Mouse (Mus musculus) forebrain, postnatal 0 days (tissue): ENCODE measurements around the gene Pde4d. TPM values are rescaled to one million over a fixed set of nuclear protein-coding genes. Genes with fewer than 3 reads are reported as not detected.

Source experiments
- ATAC-seq: fragments of 200-750 bp; cut with Nextera tagmentation; 2 replicates; pipeline ENCODE4 v1.8.0; 2017; ENCODE audit warnings: mild to moderate bottlenecking, moderate library complexity
- DNase-seq: peaks from one replicate; pipeline ENCODE4 v3.0.0-alpha.2; 2015
- H3K27ac ChIP-seq: fragments of 300-500 bp; sonication (generic); 2 replicates; pipeline ENCODE4 v1.5.1; 2014; ENCODE audit warnings: low read depth, mild to moderate bottlenecking, antibody characterized with exemption, low read length, moderate library complexity, mixed read lengths
- H3K27me3 ChIP-seq: fragments of 300-500 bp; sonication (generic); 2 replicates; pipeline ENCODE4 v1.6.1; 2014; ENCODE audit warnings: mild to moderate bottlenecking, low read length, mixed read lengths; ENCODE audit not compliant: insufficient read depth
- H3K36me3 ChIP-seq: fragments of 300-500 bp; sonication (generic); 2 replicates; pipeline ENCODE4 v1.6.1; 2014; ENCODE audit warnings: mild to moderate bottlenecking, moderate library complexity; ENCODE audit not compliant: insufficient read depth
- H3K4me1 ChIP-seq: fragments of 300-500 bp; sonication (generic); 2 replicates; pipeline ENCODE4 v1.6.1; 2014; ENCODE audit warnings: antibody characterized with exemption; ENCODE audit not compliant: insufficient read depth
- H3K4me2 ChIP-seq: fragments of 300-500 bp; sonication (generic); 2 replicates; pipeline ENCODE4 v1.6.1; 2014; ENCODE audit warnings: low read depth, mild to moderate bottlenecking, moderate library complexity
- H3K4me3 ChIP-seq: fragments of 300-500 bp; sonication (generic); 2 replicates; pipeline ENCODE4 v1.5.1; 2014; ENCODE audit warnings: low read depth, low read length, mixed read lengths
- H3K9ac ChIP-seq: fragments of 300-500 bp; sonication (generic); 2 replicates; pipeline ENCODE4 v1.6.1; 2014; ENCODE audit warnings: mild to moderate bottlenecking
- H3K9me3 ChIP-seq: fragments of 300-500 bp; sonication (generic); 2 replicates; pipeline ENCODE4 v1.6.1; 2016; ENCODE audit warnings: low read length
- CTCF ChIP-seq: sonication (generic); IDR thresholded peaks from 2 replicates; pipeline ENCODE4 v1.5.1; 2016; ENCODE audit warnings: antibody characterized with exemption, control low read depth, low read depth
- WGBS: fragments of 180-500 bp; shearing (Covaris S2); extraction: QIAGEN DNeasy Blood & Tissue Kit; methylation state at CpG from one replicate; pipeline ENCODE4 v1.1.7; 2014; 5-methylcytosine and 5-hydroxymethylcytosine counted together
- polyA plus RNA-seq: library from polyadenylated mRNA; unstranded; fragments of >200 nt; fragmentation: Nextera tagmentation; extraction: Ambion mirVana; gene quantifications from 2 replicates; pipeline ENCODE4 v1.2.1, GENCODE M21; 2015
- total RNA-seq: library from RNA; depleted of rRNA; stranded (reverse); fragments of >200 nt; gene quantifications from 2 replicates; pipeline ENCODE4 v1.2.3, GENCODE M21; 2014

Pde4d gene
- total and polyA plus RNA-seq, 2 experiments from 2014 or later, result 13.2 to 78.8 TPM

- 93% methylated on average over 3 of the region's 3 CpGs for WGBS
- no peak for TF ChIP-seq CTCF
- H3K4me2 ChIP-seq, result no peak overlapping the region
- no peak overlapping the region for H3K9ac ChIP-seq
- no peak overlapping the region for H3K27ac ChIP-seq
- no peak for ATAC-seq
- H3K27me3 ChIP-seq, result no peaks in the 10 kb centered on the region
- no peaks in the 10 kb centered on the region for H3K4me1 ChIP-seq
- H3K36me3 ChIP-seq, result no peaks in the 10 kb centered on the region
- no peak overlapping the region for H3K4me3 ChIP-seq
- H3K9me3 ChIP-seq, result no peaks in the 10 kb centered on the region
- no peak for DNase-seq
Measured at GRCm38 (mm10) chr13:109648311-109648710, 1198.6 kb downstream of the Pde4d start.

- Histone ChIP-seq H3K9me3 (no peaks in the 10 kb centered on the region), H3K27ac (no peak overlapping the region), H3K4me1 (no peaks in the 10 kb centered on the region), H3K36me3 (no peaks in the 10 kb centered on the region), H3K9ac (no peak overlapping the region), H3K4me2 (no peak overlapping the region), H3K4me3 (no peak overlapping the region), H3K27me3 (no peaks in the 10 kb centered on the region)
- WGBS, result 59% methylated on average over 10 of the region's 10 CpGs
- DNase-seq (no peak), ATAC-seq (no peak)
- TF ChIP-seq CTCF, result no peak
Measured at GRCm38 (mm10) chr13:109651790-109652605, 1202.2 kb downstream of the Pde4d start.

DNA sequence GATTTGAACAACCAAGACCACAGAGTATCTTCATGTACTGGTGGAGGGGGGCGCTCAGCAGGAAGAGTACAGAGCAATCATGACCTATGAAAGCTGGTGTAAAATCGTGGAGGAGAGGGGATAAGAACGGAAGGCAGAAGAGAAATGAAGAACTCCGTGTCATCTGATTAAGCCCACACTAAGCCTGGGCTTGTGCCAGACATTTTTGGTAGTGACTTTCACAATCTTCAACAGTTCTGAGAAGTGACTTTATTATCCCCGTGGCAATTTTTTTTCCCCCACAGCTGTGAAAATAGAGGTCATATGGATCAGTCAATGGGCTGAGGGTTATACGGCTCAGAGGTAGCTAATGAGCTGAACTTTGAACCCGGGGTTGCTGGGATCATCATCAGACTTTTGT, 1202.9 kb downstream of the Pde4d start:
- Histone ChIP-seq H3K36me3 (no peaks in the 10 kb centered on the region), H3K4me2 (no peak overlapping the region), H3K9ac (no peak overlapping the region), H3K9me3 (no peaks in the 10 kb centered on the region), H3K4me3 (no peak overlapping the region), H3K27ac (no peak overlapping the region), H3K27me3 (no peaks in the 10 kb centered on the region), H3K4me1 (no peaks in the 10 kb centered on the region)
- no peak for ATAC-seq
- TF ChIP-seq CTCF, result no peak
- DNase-seq, result no peak
- WGBS, result 72% methylated on average over 7 of the region's 7 CpGs

- ATAC-seq (no peak), DNase-seq (no peak)
- no peak overlapping the region for H3K4me3 ChIP-seq
- H3K9me3 ChIP-seq, result no peaks in the 10 kb centered on the region
- no peak for TF ChIP-seq CTCF
- H3K27ac ChIP-seq, result no peak overlapping the region
- H3K4me1 ChIP-seq, result no peaks in the 10 kb centered on the region
- H3K9ac ChIP-seq, result no peak overlapping the region
- H3K4me2 ChIP-seq, result no peak overlapping the region
- no peaks in the 10 kb centered on the region for H3K27me3 ChIP-seq
- H3K36me3 ChIP-seq, result no peaks in the 10 kb centered on the region
- 33% methylated on average over 3 of the region's 3 CpGs for WGBS
Measured at GRCm38 (mm10) chr13:109655390-109655789, 1205.6 kb downstream of the Pde4d start.

GRCm38 (mm10) chr13:109659103-109659502, 1209.4 kb downstream of the Pde4d start:
- DNase-seq (no peak), ATAC-seq (no peak)
- Histone ChIP-seq H3K4me2 (no peak overlapping the region), H3K36me3 (no peaks in the 10 kb centered on the region), H3K4me3 (no peak overlapping the region), H3K9ac (no peak overlapping the region), H3K27me3 (no peaks in the 10 kb centered on the region), H3K27ac (no peak overlapping the region), H3K4me1 (0 out of 2 replicates have a peak, but pooled peaks cover 7% of the 10 kb centered on the region), H3K9me3 (no peaks in the 10 kb centered on the region)
- TF ChIP-seq CTCF, result no peak
- WGBS, result 95% methylated on average over 6 of the region's 6 CpGs

DNA sequence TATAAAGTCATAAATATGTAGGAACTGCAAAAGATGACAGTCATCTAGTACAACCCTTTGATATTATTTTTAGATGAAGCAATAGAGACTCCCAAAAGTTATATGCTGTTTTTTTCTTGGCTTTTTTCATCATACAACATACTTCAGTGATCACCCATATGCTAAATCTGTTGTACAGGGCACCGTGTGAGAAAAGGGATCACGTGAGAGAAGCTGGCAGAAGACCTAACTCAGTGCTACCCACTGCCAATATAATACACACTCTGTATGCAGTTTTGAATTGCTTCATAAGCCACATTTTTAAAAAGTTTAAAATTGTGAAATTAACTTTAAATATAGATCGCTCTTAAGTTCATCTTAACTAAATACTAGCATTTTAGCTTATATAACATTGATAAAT, 1211.6 kb downstream of the Pde4d start:
- no peaks in the 10 kb centered on the region for H3K27me3 ChIP-seq
- no peak overlapping the region for H3K9ac ChIP-seq
- no peak overlapping the region for H3K27ac ChIP-seq
- ATAC-seq, result peak; percentile 78
- WGBS, result 57% methylated on average over 3 of the region's 3 CpGs
- no peaks in the 10 kb centered on the region for H3K36me3 ChIP-seq
- TF ChIP-seq CTCF, result no peak
- no peak overlapping the region for H3K4me3 ChIP-seq
- peak; percentile 40 for DNase-seq
- no peaks in the 10 kb centered on the region for H3K9me3 ChIP-seq
- no peak overlapping the region for H3K4me2 ChIP-seq
- H3K4me1 ChIP-seq, result 0 out of 2 replicates have a peak, but pooled peaks cover 7% of the 10 kb centered on the region

DNA sequence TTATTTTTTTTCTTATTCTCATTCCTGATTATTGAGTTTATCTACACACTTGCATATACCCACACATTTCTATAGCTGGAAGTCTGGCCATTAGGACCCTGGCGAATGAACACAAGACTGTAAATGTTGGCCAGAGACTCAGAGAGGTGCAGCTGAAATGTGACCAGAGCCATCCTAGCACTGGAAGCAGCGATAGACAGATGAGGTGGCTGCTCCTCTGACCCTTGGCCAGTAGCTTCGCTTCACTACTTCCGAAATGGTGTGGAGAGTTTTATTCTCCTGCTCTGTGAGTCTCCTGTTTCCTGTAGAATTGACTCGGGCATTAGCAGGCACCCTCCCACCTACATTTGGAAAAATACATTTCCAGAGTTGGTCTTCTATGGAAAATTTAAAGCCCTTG, 1212.4 kb downstream of the Pde4d start:
- Histone ChIP-seq H3K27me3 (no peaks in the 10 kb centered on the region), H3K36me3 (no peaks in the 10 kb centered on the region), H3K4me3 (no peak overlapping the region), H3K4me2 (no peak overlapping the region), H3K9me3 (no peaks in the 10 kb centered on the region), H3K27ac (no peak overlapping the region), H3K4me1 (0 out of 2 replicates have a peak, but pooled peaks cover 7% of the 10 kb centered on the region), H3K9ac (no peak overlapping the region)
- no peak for TF ChIP-seq CTCF
- WGBS, result 77% methylated on average over 5 of the region's 5 CpGs
- no peak for DNase-seq
- no peak for ATAC-seq
